Mouse (Mus musculus): ENCODE data around the gene Cavin2. TPM values are rescaled to one million over a fixed set of nuclear protein-coding genes. Genes with fewer than 3 reads are reported as not detected.

The Cavin2 gene
- polyA plus RNA-seq, 1 experiment from 2014 or later = 8.3 TPM

- Histone ChIP-seq H3K4me2 (ENCODE audit: low read depth) (no peak overlapping the region), H3K9ac (ENCODE audit: low read length) (0 out of 2 replicates have a peak overlapping the region, but pooled peaks have one; percentile 23)
- 34% methylated on average over 6 of the region's 6 CpGs for WGBS
Observed at GRCm38 (mm10) chr1:51334289-51334688, 45.4 kb downstream of the Cavin2 start.

GRCm38 (mm10) chr1:51335081-51335480 is 46.2 kb downstream of the Cavin2 start:
- H3K27me3 ChIP-seq (ENCODE audit: control insufficient read depth, insufficient read depth, low read length) = no peaks in the 10 kb centered on the region
- H3K4me2 ChIP-seq (ENCODE audit: low read depth) = no peak overlapping the region
- no peaks in the 10 kb centered on the region for H3K9me3 ChIP-seq (ENCODE audit: control insufficient read depth, low read length)
- H3K36me3 ChIP-seq (ENCODE audit: control insufficient read depth, insufficient read depth, low read length) = no peaks in the 10 kb centered on the region
- DNase-seq (ENCODE audit: low spot score) = no peak
- H3K4me1 ChIP-seq (ENCODE audit: control insufficient read depth, insufficient read depth, low read length) = peaks cover 3% of the 10 kb centered on the region; the same call in 1 of the 2 replicates
- H3K9ac ChIP-seq (ENCODE audit: low read length) = no peak overlapping the region
- no peak for ATAC-seq (ENCODE audit: insufficient read depth, low FRiP score, low TSS enrichment)
- 92% methylated on average over 2 of the region's 2 CpGs for WGBS
- H3K4me3 ChIP-seq (ENCODE audit: low read depth, low read length) = no peak overlapping the region
- no peak overlapping the region for H3K27ac ChIP-seq (ENCODE audit: low read depth, low read length)

More at GRCm38 (mm10) chr1:51334289-51334688, 45.4 kb downstream of the Cavin2 start:
- H3K27me3 ChIP-seq (ENCODE audit: control insufficient read depth, insufficient read depth, low read length) = no peaks in the 10 kb centered on the region
- H3K4me1 ChIP-seq (ENCODE audit: control insufficient read depth, insufficient read depth, low read length) = peaks cover 3% of the 10 kb centered on the region; the same call in 1 of the 2 replicates
- no peaks in the 10 kb centered on the region for H3K9me3 ChIP-seq (ENCODE audit: control insufficient read depth, low read length)
- H3K4me3 ChIP-seq (ENCODE audit: low read depth, low read length) = no peak overlapping the region
- peak; percentile 15 for DNase-seq (ENCODE audit: low spot score)
- no peaks in the 10 kb centered on the region for H3K36me3 ChIP-seq (ENCODE audit: control insufficient read depth, insufficient read depth, low read length)
- H3K27ac ChIP-seq (ENCODE audit: low read depth, low read length) = no peak overlapping the region
- 0 out of 2 replicates have a peak, but pooled peaks have one; percentile 2 for ATAC-seq (ENCODE audit: insufficient read depth, low FRiP score, low TSS enrichment)

- Histone ChIP-seq H3K9me3 (ENCODE audit: control insufficient read depth, low read length) (no peaks in the 10 kb centered on the region), H3K4me2 (ENCODE audit: low read depth) (no peak overlapping the region), H3K27me3 (ENCODE audit: control insufficient read depth, insufficient read depth, low read length) (no peaks in the 10 kb centered on the region), H3K4me1 (ENCODE audit: control insufficient read depth, insufficient read depth, low read length) (no peaks in the 10 kb centered on the region), H3K9ac (ENCODE audit: low read length) (no peak overlapping the region), H3K27ac (ENCODE audit: low read depth, low read length) (no peak overlapping the region), H3K36me3 (ENCODE audit: control insufficient read depth, insufficient read depth, low read length) (no peaks in the 10 kb centered on the region), H3K4me3 (ENCODE audit: low read depth, low read length) (no peak overlapping the region)
- ATAC-seq (ENCODE audit: insufficient read depth, low FRiP score, low TSS enrichment) (no peak), DNase-seq (ENCODE audit: low spot score) (no peak)
- 92% methylated on average over 3 of the region's 3 CpGs for WGBS
Observed at GRCm38 (mm10) chr1:51344160-51344559, 55.2 kb downstream of the Cavin2 start.

GRCm38 (mm10) chr1:51347596-51347995 is 58.7 kb downstream of the Cavin2 start:
- Histone ChIP-seq H3K27ac (ENCODE audit: low read depth, low read length) (no peak overlapping the region), H3K27me3 (ENCODE audit: control insufficient read depth, insufficient read depth, low read length) (no peaks in the 10 kb centered on the region), H3K36me3 (ENCODE audit: control insufficient read depth, insufficient read depth, low read length) (no peaks in the 10 kb centered on the region), H3K9me3 (ENCODE audit: control insufficient read depth, low read length) (no peaks in the 10 kb centered on the region), H3K4me3 (ENCODE audit: low read depth, low read length) (no peak overlapping the region), H3K9ac (ENCODE audit: low read length) (no peak overlapping the region), H3K4me1 (ENCODE audit: control insufficient read depth, insufficient read depth, low read length) (no peaks in the 10 kb centered on the region), H3K4me2 (ENCODE audit: low read depth) (no peak overlapping the region)
- DNase-seq (ENCODE audit: low spot score) (no peak), ATAC-seq (ENCODE audit: insufficient read depth, low FRiP score, low TSS enrichment) (no peak)
- WGBS = 88% methylated on average over 3 of the region's 3 CpGs

GRCm38 (mm10) chr1:51348631-51349030 is 59.7 kb downstream of the Cavin2 start:
- Histone ChIP-seq H3K9ac (ENCODE audit: low read length) (no peak overlapping the region), H3K4me1 (ENCODE audit: control insufficient read depth, insufficient read depth, low read length) (no peaks in the 10 kb centered on the region), H3K4me3 (ENCODE audit: low read depth, low read length) (no peak overlapping the region), H3K4me2 (ENCODE audit: low read depth) (no peak overlapping the region), H3K9me3 (ENCODE audit: control insufficient read depth, low read length) (no peaks in the 10 kb centered on the region), H3K36me3 (ENCODE audit: control insufficient read depth, insufficient read depth, low read length) (no peaks in the 10 kb centered on the region), H3K27me3 (ENCODE audit: control insufficient read depth, insufficient read depth, low read length) (no peaks in the 10 kb centered on the region), H3K27ac (ENCODE audit: low read depth, low read length) (no peak overlapping the region)
- no peak for ATAC-seq (ENCODE audit: insufficient read depth, low FRiP score, low TSS enrichment)
- DNase-seq (ENCODE audit: low spot score) = no peak
- WGBS = 89% methylated on average over 7 of the region's 7 CpGs

- H3K4me2 ChIP-seq (ENCODE audit: low read depth) = no peak overlapping the region
- no peak overlapping the region for H3K4me3 ChIP-seq (ENCODE audit: low read depth, low read length)
- H3K27ac ChIP-seq (ENCODE audit: low read depth, low read length) = no peak overlapping the region
- H3K27me3 ChIP-seq (ENCODE audit: control insufficient read depth, insufficient read depth, low read length) = no peaks in the 10 kb centered on the region
- ATAC-seq (ENCODE audit: insufficient read depth, low FRiP score, low TSS enrichment) (no peak), DNase-seq (ENCODE audit: low spot score) (no peak)
- no peaks in the 10 kb centered on the region for H3K4me1 ChIP-seq (ENCODE audit: control insufficient read depth, insufficient read depth, low read length)
- no peak overlapping the region for H3K9ac ChIP-seq (ENCODE audit: low read length)
- WGBS = 66% methylated on average over 7 of the region's 7 CpGs
- no peaks in the 10 kb centered on the region for H3K9me3 ChIP-seq (ENCODE audit: control insufficient read depth, low read length)
- H3K36me3 ChIP-seq (ENCODE audit: control insufficient read depth, insufficient read depth, low read length) = no peaks in the 10 kb centered on the region
Observed at GRCm38 (mm10) chr1:51349291-51349967, 60.5 kb downstream of the Cavin2 start.

Other genes starting within 250 kb of the Cavin2 start
- 8.3 and 8.8 TPM in 2 replicates for gene Nabp1, start 189.3 kb downstream of the Cavin2 start, polyA plus RNA-seq (2014; fragmentation: Nextera tagmentation; extraction: Ambion mirVana)